Comparison of ENCODE assay signal across 8 mouse cellular contexts in genomic region chrX:20290715-20291114, GRCm38 (mm10). TPM values are rescaled to one million over a fixed set of nuclear protein-coding genes. Genes with fewer than 3 reads are reported as not detected.
A peak's percentile ranks its signal among the peaks of the same experiment; 100 is the strongest.
DNase-seq lines count a peak whose midpoint lies in the region; ATAC-seq and TF ChIP-seq lines count a peak whose summit lies in the region.

No protein-coding gene starts in this region.

- H3K9me3 ChIP-seq in ES-Bruce4 (replicated peaks; ENCODE audit: control insufficient read depth, insufficient read depth, low read length, poor library complexity, severe bottlenecking): no peaks in the 10 kb centered on the region
- H3K9me3 ChIP-seq in embryonic facial prominence, embryonic 14.5 days (ENCODE audit: control insufficient read depth, low read length): no peaks in the 10 kb centered on the region
- H3K9me3 ChIP-seq in limb, embryonic 13.5 days: no peaks in the 10 kb centered on the region

- no peaks in the 10 kb centered on the region for H3K4me1 ChIP-seq in kidney, adult 2 months (ENCODE audit: control insufficient read depth, insufficient read depth, low read length)
- H3K4me1 ChIP-seq in ES-Bruce4 (ENCODE audit: control insufficient read depth, insufficient read depth, low read length): no peaks in the 10 kb centered on the region
- no peaks in the 10 kb centered on the region for H3K4me1 ChIP-seq in embryonic facial prominence, embryonic 14.5 days (ENCODE audit: control insufficient read depth, insufficient read depth, low read length)
- H3K4me1 ChIP-seq in limb, embryonic 13.5 days: no peaks in the 10 kb centered on the region

- no peaks in the 10 kb centered on the region for H3K27me3 ChIP-seq in kidney, adult 2 months (replicated peaks; ENCODE audit: control insufficient read depth, insufficient read depth, low read length)
- 0 out of 2 replicates have a peak, but pooled peaks cover 3% of the 10 kb centered on the region for H3K27me3 ChIP-seq in ES-Bruce4 (ENCODE audit: control insufficient read depth, insufficient read depth, low read length, poor library complexity, severe bottlenecking)
- H3K27me3 ChIP-seq in embryonic facial prominence, embryonic 14.5 days (replicated peaks; ENCODE audit: control insufficient read depth, insufficient read depth, low read length): peaks cover 14% of the 10 kb centered on the region
- H3K27me3 ChIP-seq in limb, embryonic 13.5 days: peaks cover 9% of the 10 kb centered on the region; the same call in 1 of the 2 replicates

- ATAC-seq in embryonic facial prominence, embryonic 14.5 days (ENCODE audit: low read depth): no peak
- no peak for ATAC-seq in limb, embryonic 13.5 days (ENCODE audit: low FRiP score, low read depth)

- TF ChIP-seq CTCF in kidney, adult 2 months (conservative IDR thresholded peaks at IDR 0.05; ENCODE audit: insufficient read depth, insufficient read length, low read depth, low read length): no peak
- no peak for TF ChIP-seq CTCF in ES-Bruce4 (IDR thresholded peaks at IDR 0.05; ENCODE audit: low read depth, low read length)

- H3K27ac ChIP-seq in kidney, adult 2 months (ENCODE audit: insufficient read depth, low read depth, low read length): no peak overlapping the region
- H3K27ac ChIP-seq in ES-Bruce4 (ENCODE audit: insufficient read depth, low read length): no peak overlapping the region
- no peak overlapping the region for H3K27ac ChIP-seq in embryonic facial prominence, embryonic 14.5 days (replicated peaks; ENCODE audit: low read depth, low read length)
- no peak overlapping the region for H3K27ac ChIP-seq in limb, embryonic 13.5 days

- 48% methylated on average over 5 of the region's 5 CpGs for whole genome bisulfite sequencing in kidney, adult 2 months
- WGBS in embryonic facial prominence, embryonic 14.5 days: 21% methylated on average over 5 of the region's 5 CpGs
- WGBS in limb, embryonic 13.5 days: 26% methylated on average over 5 of the region's 5 CpGs

- TF ChIP-seq EP300 in ES-Bruce4 (IDR thresholded peaks at IDR 0.05; ENCODE audit: insufficient read depth, low read depth, low read length): no peak

- H3K4me2 ChIP-seq in embryonic facial prominence, embryonic 14.5 days (ENCODE audit: low read depth, low read length): peak overlapping the region; percentile 71
- H3K4me2 ChIP-seq in limb, embryonic 13.5 days (replicated peaks): peak overlapping the region; percentile 72

- peak overlapping the region; percentile 70; the same call in 1 of the 2 replicates for H3K9ac ChIP-seq in ES-Bruce4 (ENCODE audit: low read depth, poor library complexity, severe bottlenecking)
- no peak overlapping the region for H3K9ac ChIP-seq in embryonic facial prominence, embryonic 14.5 days (ENCODE audit: low read depth, low read length)
- H3K9ac ChIP-seq in limb, embryonic 13.5 days: no peak overlapping the region

- no peaks in the 10 kb centered on the region for H3K36me3 ChIP-seq in kidney, adult 2 months (ENCODE audit: control insufficient read depth, insufficient read depth, low read length)
- H3K36me3 ChIP-seq in ES-Bruce4 (ENCODE audit: control insufficient read depth, insufficient read depth, low read length, poor library complexity, severe bottlenecking): no peaks in the 10 kb centered on the region
- H3K36me3 ChIP-seq in embryonic facial prominence, embryonic 14.5 days (ENCODE audit: control insufficient read depth, insufficient read depth, low read length): no peaks in the 10 kb centered on the region
- H3K36me3 ChIP-seq in limb, embryonic 13.5 days: no peaks in the 10 kb centered on the region

- intact Hi-C loops in left cerebral cortex, postnatal 36 days (cut with DNase I): no loop called here

- no peak for DNase-seq in kidney, adult 2 months
- DNase-seq in kidney, postnatal 4 days: no peak
- DNase-seq in embryonic facial prominence, embryonic 14.5 days (ENCODE audit: low spot score): no peak
- DNase-seq in retina, embryonic 14.5 days (ENCODE audit: low spot score): peak; percentile 5
- DNase-seq in left cerebral cortex, postnatal 36 days (ENCODE audit: low spot score in 2 of 2): no peak
- DNase-seq in thymus, postnatal 0 days (ENCODE audit: low spot score): no peak

- peak overlapping the region; percentile 61; the same call in 1 of the 2 replicates for H3K4me3 ChIP-seq in kidney, adult 2 months (ENCODE audit: insufficient read depth, low read depth, low read length)
- peak overlapping the region; percentile 98 for H3K4me3 ChIP-seq in ES-Bruce4 (ENCODE audit: low read depth, low read length)
- H3K4me3 ChIP-seq in embryonic facial prominence, embryonic 14.5 days (ENCODE audit: low read depth, low read length): peak overlapping the region; percentile 53
- H3K4me3 ChIP-seq in limb, embryonic 13.5 days: peak overlapping the region; percentile 57

- no peak for TF ChIP-seq POLR2A in kidney, adult 2 months (IDR thresholded peaks at IDR 0.05; ENCODE audit: low read depth, low read length)
- no peak for TF ChIP-seq POLR2A in ES-Bruce4 (IDR thresholded peaks at IDR 0.05; ENCODE audit: insufficient read depth, low read length)

RNA-seq across cellular contexts. Expression of gene Slc9a7, which starts 0.9 kb away (rescaled TPM):
- 1.2 and 1.9 TPM in 2 replicates for polyA plus RNA-seq in kidney, adult 2 months (2012; rRNA removed)
- 1.6 and 1.9 TPM in 2 replicates for polyA plus RNA-seq in ES-Bruce4 (2011; ENCODE audit: insufficient read depth, insufficient read length, low read depth, missing spikeins)
- 2.5 and 3.5 TPM in 2 replicates for polyA plus RNA-seq in embryonic facial prominence, embryonic 14.5 days (2014; fragmentation: Nextera tagmentation; extraction: Ambion mirVana)
- polyA plus RNA-seq in limb, embryonic 13.5 days (2015; fragmentation: Nextera tagmentation; extraction: Ambion mirVana): 1.3 and 1.5 TPM in 2 replicates
- total RNA-seq in left cerebral cortex, postnatal 36 days (2021): 10 to 100 TPM; 56.4 to 57.0 TPM
- polyA plus RNA-seq in thymus, postnatal 0 days (2015; fragmentation: Nextera tagmentation; extraction: Ambion mirVana): 1.9 TPM in 2 replicates
